Mouse (Mus musculus): ENCODE data around the gene Cd151. TPM values are rescaled to one million over a fixed set of nuclear protein-coding genes. Genes with fewer than 3 reads are reported as not detected.

The Cd151 gene
- polyA plus RNA-seq (2015; fragmentation: Illumina TruSeq; extraction: RNeasy Lipid Tissue Mini Kit (QIAGEN cat#74804); ENCODE audit: insufficient read depth, low replicate concordance), result 31.2 TPM

DNA sequence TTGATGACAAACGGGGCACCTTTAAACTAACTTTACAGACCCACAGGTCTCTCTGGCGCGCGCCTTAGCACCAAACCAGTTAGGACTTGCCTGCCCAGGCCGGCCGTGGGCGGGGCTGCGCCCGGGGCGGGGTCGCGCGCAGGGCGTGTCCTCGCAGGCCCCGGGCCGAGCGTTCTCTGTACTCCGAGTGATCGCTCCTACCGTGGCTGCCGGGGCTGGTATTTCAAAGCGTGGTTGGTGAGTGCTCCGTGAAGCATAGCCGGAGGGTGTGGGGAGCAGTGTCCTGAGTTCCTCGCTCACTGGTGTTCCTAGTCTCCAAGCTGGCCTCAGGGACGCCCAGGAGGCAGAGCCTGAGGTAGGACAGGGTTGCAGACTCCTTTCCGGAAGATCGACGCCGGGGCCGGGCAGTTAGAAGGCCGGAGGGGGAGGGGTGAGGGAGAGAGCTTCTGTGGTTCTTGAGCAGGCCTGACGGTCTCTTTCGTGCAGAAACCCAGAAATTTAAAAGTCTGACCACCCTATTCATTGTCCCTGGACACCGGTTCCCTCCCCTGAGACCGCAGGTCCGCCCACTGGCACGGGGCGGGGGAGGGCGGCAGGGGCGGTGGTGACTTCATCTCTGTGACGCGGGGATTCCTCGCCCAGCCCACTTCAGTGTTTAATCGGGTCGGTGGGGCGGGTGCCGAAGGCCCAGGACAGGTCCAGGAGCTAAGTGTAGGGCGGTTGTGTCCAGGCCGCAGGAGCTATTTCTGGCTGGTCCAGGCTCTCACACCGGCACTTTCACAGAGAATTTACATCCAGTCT lies at the start of gene Cd151:
Cd151 (plus strand) TSS at position 163 of the 801 bp plus-strand sequence.

DNA sequence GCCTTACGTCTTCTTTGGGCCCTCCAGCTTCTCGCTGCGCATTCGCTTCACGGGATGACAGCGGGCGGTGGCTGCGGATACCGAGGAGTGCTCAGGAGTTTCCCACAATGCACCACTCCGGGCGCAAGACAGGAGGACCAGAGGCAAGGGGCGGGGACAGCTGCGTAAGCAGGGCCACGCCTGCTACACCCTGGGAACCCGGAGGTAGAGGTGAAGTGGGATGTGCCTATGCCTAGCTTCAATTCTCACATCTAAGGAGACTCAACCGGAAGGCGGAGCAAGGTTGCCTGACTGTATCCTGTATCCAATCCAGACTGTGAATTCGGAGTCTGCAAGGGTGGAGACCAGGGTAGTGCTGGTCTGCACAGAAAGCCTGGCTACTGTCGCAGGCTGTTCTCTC lies 37.9 kb upstream of the Cd151 start, which contains the start of gene Cend1:
Cend1 (minus strand) TSS at position 182 of the 400 bp plus-strand sequence.

DNA sequence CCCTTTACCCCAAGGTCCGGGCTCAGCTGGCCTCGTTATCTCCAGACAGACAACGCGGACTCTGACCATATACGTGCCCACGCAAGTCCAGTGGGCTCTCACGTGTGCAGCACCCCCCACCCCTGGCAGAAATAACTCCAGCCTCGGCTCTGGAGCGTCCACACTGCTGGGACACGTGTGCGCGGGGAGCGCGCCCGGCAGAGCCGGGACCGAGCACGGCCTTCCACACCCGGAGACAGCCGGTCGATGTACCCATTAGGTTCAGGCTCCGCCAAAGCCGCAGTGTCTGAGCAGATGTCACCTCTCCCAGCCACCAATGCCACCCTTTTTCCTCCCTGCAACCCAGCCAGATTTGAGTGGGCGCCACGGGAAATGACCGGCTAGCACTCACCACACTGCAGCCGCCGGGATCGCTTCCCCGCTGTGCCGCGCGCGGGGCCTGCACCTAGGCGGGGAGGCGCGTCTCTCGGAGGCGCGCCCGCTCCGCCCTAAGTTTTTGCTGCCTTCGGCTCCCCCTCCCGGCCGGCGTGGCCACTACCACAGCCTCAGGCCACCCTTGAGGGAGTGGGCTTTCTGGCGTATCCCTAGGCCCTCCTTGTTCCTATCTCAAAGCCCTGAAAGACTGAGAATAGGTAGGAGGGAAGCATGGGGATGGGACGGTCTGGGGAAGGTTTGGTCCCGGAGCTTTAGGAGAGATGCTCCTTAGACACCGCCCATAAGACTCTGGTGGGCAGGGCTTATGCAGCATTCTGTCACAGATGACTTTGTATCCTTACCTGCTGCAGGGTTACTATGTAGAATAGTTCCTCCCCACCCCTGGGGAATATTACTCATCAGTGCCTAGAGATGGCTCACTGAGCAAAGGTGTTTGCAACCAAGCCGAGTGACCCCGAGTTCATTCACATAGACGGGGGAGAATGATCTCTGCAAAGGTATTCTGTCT lies 29.7 kb upstream of the Cd151 start, which contains the start of gene Slc25a22:
Slc25a22 (minus strand) TSS at position 715 of the 943 bp plus-strand sequence.

DNA sequence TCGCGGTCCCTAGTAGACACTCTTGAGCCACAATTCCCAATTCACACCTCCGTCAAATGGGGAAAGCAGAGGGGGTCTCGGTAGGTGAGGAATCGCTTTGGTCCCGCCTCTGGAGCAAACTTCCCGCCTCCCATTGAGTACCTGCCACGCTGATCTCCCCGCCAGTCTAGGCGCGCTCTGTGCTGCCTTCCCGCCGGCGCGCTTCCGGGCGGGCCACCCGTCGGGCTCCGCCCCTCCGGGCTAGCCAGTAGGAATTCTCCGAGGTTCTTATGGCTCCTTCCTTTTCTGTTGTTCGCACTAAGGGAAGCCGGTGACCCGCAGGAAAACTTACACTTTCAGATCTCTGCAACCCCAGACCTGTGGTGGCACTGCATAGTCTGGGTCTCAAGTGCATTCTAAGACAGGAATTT lies 23.4 kb upstream of the Cd151 start, which contains the start of gene Pidd1:
Pidd1 (minus strand) TSS at position 198 of the 410 bp plus-strand sequence.

DNA sequence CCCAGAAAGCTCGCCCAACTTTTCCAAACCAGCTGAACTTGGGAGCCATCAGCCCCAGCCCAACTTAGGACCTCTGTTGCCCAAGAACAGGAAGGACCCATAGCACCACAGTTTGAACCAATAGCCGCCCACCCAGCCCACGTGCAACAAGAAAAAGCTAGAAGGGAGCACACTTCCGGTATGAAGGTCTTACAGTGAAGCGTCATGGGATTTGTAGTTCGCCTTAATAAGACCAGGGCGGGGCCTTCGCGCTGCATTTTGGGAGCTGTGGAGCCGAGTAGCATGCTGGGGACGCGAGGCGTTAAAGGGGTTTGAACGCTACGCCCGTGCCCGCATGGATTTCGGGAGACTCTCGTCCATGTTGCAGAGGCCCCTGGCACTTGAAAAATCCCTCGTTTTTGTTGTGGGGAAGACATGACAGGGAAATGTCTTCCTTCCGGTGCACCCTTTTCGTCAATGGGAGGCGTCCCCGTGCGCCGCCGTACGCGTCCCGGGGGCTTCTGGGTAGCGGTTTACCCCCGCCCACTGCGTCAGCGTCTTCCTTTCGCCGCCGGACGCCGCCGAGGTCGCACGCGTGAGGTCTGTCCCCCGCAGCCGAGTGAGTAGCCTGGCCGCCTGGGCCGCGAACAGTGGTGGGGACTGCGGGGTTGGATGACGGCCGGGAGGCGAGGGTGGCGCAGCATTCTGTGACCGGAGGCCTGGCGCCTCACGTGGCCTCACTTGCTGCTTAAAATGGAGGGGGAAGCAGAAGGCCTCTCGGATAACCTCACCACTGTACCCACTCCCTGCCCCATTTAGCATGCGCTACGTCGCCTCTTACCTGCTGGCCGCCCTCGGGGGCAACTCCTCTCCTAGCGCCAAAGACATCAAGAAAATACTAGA lies 19.8 kb upstream of the Cd151 start, which contains the start of gene Rplp2:
Rplp2 (plus strand) TSS at position 261 of the 882 bp plus-strand sequence.

DNA sequence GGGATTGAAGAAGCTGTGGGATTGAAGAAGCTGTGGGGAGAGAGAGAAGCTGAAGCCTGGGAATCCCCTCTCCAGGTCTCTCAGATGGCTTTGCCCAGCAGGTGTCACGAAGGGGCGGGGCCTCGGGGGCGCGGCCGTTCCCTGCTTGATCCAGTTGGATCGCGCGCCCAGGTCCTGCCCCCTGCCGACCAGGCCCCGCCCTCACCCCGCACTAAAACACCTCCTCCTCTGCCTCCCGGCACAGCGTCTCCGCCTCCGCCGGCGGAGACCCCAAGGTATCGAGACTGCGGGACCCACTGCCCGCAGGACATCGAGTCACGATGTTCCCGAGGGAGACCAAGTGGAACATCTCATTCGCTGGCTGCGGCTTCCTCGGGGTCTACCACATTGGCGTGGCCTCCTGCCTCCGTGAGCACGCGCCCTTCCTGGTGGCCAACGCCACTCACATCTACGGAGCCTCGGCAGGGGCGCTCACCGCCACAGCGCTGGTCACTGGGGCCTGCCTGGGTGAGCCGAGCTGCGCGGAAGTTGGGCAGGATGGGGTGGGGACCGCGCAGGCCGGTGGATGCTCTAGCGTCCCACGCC lies 12.1 kb upstream of the Cd151 start, which contains the start of gene Pnpla2:
Pnpla2 (plus strand) TSS at position 232 of the 585 bp plus-strand sequence.

DNA sequence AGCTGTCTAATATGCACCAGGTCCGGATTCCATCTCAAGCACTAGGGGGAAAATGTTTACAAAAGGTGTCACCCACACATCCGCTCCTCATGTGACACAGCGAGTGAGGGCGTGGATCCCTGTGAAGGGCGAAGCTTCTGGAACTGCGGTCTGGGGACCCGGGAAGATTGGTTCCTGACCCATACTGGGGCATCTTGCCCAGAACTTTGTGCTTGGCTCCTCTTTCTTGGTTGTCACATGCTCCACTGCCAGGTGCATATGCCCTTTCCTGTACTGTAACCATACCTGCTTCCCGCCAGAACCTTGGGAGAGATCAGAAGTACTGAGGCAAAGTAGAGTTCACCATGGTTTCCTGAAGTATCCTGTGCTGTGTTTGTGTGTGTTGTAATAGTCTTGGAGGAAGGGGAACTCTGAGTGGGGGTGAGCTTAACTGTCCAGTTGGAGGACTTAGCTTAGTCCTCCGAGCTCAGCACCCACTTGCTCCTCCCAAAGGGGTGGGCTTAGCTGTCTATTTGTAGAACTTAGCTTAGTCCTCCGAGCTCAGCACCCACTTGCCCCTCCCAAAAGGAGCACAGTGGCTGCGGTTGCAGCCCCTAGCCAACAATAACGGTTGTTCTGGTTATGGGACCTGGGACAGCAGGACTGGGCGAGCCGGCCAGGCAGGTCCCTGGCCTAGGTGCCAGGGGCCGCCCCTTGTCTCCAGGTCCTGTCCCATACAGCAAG lies 6.6 kb upstream of the Cd151 start, which contains the start of gene Cracr2b:
Cracr2b (plus strand) TSS at position 704 of the 723 bp plus-strand sequence.

DNA sequence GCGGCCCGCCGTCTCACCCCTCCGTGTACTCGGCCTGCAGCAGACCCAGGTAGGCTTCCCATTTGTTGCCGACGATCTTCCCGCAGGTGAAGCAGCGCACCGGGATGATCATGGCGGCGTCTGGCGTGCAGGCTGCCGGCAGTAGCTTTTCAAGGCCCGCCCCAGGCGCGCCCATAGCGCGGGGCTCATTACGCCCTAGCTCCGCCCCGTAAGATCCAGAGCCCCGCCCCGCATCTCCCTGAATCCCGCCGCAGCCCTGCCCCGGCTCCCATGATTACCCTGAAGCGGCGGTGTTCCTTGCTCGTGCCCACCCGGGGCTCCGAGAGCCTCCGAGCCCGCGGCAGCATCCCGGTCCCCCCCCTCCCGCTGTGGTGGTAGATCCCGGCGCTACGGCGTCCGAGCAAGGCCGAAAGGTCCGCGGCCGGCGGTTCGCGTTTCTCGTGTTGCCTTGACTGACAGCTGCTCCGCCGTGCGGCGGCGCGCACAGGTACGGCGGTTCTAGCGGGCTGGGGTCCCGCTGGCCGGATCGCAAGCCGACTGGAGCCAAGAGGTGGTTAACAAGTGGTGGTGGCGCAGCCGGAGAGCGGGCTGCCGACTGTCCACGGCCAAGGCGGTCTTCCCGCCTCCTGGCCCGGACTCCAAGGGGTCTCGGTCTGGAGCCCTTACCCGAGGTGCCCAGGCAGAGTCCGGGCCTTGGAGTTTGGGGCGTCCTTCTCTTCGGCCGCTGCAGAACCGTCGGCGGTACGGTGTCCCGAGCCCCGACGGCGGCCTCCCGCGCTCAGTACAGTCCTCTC lies 8.0 kb downstream of the Cd151 start, which contains the start of the genes Polr2l and Tspan4:
Polr2l (minus strand) TSS at position 122 of the 794 bp plus-strand sequence.
Tspan4 (plus strand) TSS at position 230 of the 794 bp plus-strand sequence.

Other genes starting within 250 kb of the Cd151 start
- 70.7 TPM for gene Phrf1, start 238.6 kb upstream of the Cd151 start, polyA plus RNA-seq (2015; fragmentation: Illumina TruSeq; extraction: RNeasy Lipid Tissue Mini Kit (QIAGEN cat#74804); ENCODE audit: insufficient read depth, low replicate concordance)
- gene Irf7, start 200.9 kb upstream of the Cd151 start, polyA plus RNA-seq (2015; fragmentation: Illumina TruSeq; extraction: RNeasy Lipid Tissue Mini Kit (QIAGEN cat#74804); ENCODE audit: insufficient read depth, low replicate concordance), result 74.7 TPM
- 0.19 TPM for gene Cdhr5, start 190.6 kb upstream of the Cd151 start, polyA plus RNA-seq (2015; fragmentation: Illumina TruSeq; extraction: RNeasy Lipid Tissue Mini Kit (QIAGEN cat#74804); ENCODE audit: insufficient read depth, low replicate concordance)
- gene Sct, start 188.3 kb upstream of the Cd151 start, polyA plus RNA-seq (2015; fragmentation: Illumina TruSeq; extraction: RNeasy Lipid Tissue Mini Kit (QIAGEN cat#74804); ENCODE audit: insufficient read depth, low replicate concordance), result not detected
- not detected for gene Drd4, start 175.4 kb upstream of the Cd151 start, polyA plus RNA-seq (2015; fragmentation: Illumina TruSeq; extraction: RNeasy Lipid Tissue Mini Kit (QIAGEN cat#74804); ENCODE audit: insufficient read depth, low replicate concordance)
- gene Deaf1, start 139.7 kb upstream of the Cd151 start, polyA plus RNA-seq (2015; fragmentation: Illumina TruSeq; extraction: RNeasy Lipid Tissue Mini Kit (QIAGEN cat#74804); ENCODE audit: insufficient read depth, low replicate concordance), result 23.2 TPM
- 56.8 TPM for gene Tmem80, start 139.7 kb upstream of the Cd151 start, polyA plus RNA-seq (2015; fragmentation: Illumina TruSeq; extraction: RNeasy Lipid Tissue Mini Kit (QIAGEN cat#74804); ENCODE audit: insufficient read depth, low replicate concordance)
- gene Eps8l2, start 128.5 kb upstream of the Cd151 start, polyA plus RNA-seq (2015; fragmentation: Illumina TruSeq; extraction: RNeasy Lipid Tissue Mini Kit (QIAGEN cat#74804); ENCODE audit: insufficient read depth, low replicate concordance), result 0.76 TPM
- gene Taldo1, start 75.2 kb upstream of the Cd151 start, polyA plus RNA-seq (2015; fragmentation: Illumina TruSeq; extraction: RNeasy Lipid Tissue Mini Kit (QIAGEN cat#74804); ENCODE audit: insufficient read depth, low replicate concordance), result 140 TPM
- gene Gatd1, start 53.3 kb upstream of the Cd151 start, polyA plus RNA-seq (2015; fragmentation: Illumina TruSeq; extraction: RNeasy Lipid Tissue Mini Kit (QIAGEN cat#74804); ENCODE audit: insufficient read depth, low replicate concordance), result 38.7 TPM
- not detected for gene Cend1, start 37.9 kb upstream of the Cd151 start, polyA plus RNA-seq (2015; fragmentation: Illumina TruSeq; extraction: RNeasy Lipid Tissue Mini Kit (QIAGEN cat#74804); ENCODE audit: insufficient read depth, low replicate concordance)
- gene Slc25a22, start 29.5 kb upstream of the Cd151 start, polyA plus RNA-seq (2015; fragmentation: Illumina TruSeq; extraction: RNeasy Lipid Tissue Mini Kit (QIAGEN cat#74804); ENCODE audit: insufficient read depth, low replicate concordance), result 10.7 TPM
- 4.4 TPM for gene Pidd1, start 23.4 kb upstream of the Cd151 start, polyA plus RNA-seq (2015; fragmentation: Illumina TruSeq; extraction: RNeasy Lipid Tissue Mini Kit (QIAGEN cat#74804); ENCODE audit: insufficient read depth, low replicate concordance)
- 512 TPM for gene Rplp2, start 20.0 kb upstream of the Cd151 start, polyA plus RNA-seq (2015; fragmentation: Illumina TruSeq; extraction: RNeasy Lipid Tissue Mini Kit (QIAGEN cat#74804); ENCODE audit: insufficient read depth, low replicate concordance)
- 29.7 TPM for gene Pnpla2, start 12.2 kb upstream of the Cd151 start, polyA plus RNA-seq (2015; fragmentation: Illumina TruSeq; extraction: RNeasy Lipid Tissue Mini Kit (QIAGEN cat#74804); ENCODE audit: insufficient read depth, low replicate concordance)
- 4.5 TPM for gene Cracr2b, start 6.3 kb upstream of the Cd151 start, polyA plus RNA-seq (2015; fragmentation: Illumina TruSeq; extraction: RNeasy Lipid Tissue Mini Kit (QIAGEN cat#74804); ENCODE audit: insufficient read depth, low replicate concordance)
- gene Polr2l, start 7.7 kb downstream of the Cd151 start, polyA plus RNA-seq (2015; fragmentation: Illumina TruSeq; extraction: RNeasy Lipid Tissue Mini Kit (QIAGEN cat#74804); ENCODE audit: insufficient read depth, low replicate concordance), result 6.3 TPM
- 22.2 TPM for gene Tspan4, start 7.8 kb downstream of the Cd151 start, polyA plus RNA-seq (2015; fragmentation: Illumina TruSeq; extraction: RNeasy Lipid Tissue Mini Kit (QIAGEN cat#74804); ENCODE audit: insufficient read depth, low replicate concordance)
- 17.3 TPM for gene Chid1, start 72.5 kb downstream of the Cd151 start, polyA plus RNA-seq (2015; fragmentation: Illumina TruSeq; extraction: RNeasy Lipid Tissue Mini Kit (QIAGEN cat#74804); ENCODE audit: insufficient read depth, low replicate concordance)
- gene Ap2a2, start 94.8 kb downstream of the Cd151 start, polyA plus RNA-seq (2015; fragmentation: Illumina TruSeq; extraction: RNeasy Lipid Tissue Mini Kit (QIAGEN cat#74804); ENCODE audit: insufficient read depth, low replicate concordance), result 27.2 TPM
- not detected for gene Muc6, start 187.9 kb downstream of the Cd151 start, polyA plus RNA-seq (2015; fragmentation: Illumina TruSeq; extraction: RNeasy Lipid Tissue Mini Kit (QIAGEN cat#74804); ENCODE audit: insufficient read depth, low replicate concordance)
- not detected for gene Muc2, start 222.9 kb downstream of the Cd151 start, polyA plus RNA-seq (2015; fragmentation: Illumina TruSeq; extraction: RNeasy Lipid Tissue Mini Kit (QIAGEN cat#74804); ENCODE audit: insufficient read depth, low replicate concordance)

All from spleen, adult 10 weeks (tissue).